Mouse (Mus musculus) stomach, embryonic 14.5 days (tissue): ENCODE results near the gene Kcnh5. TPM values are rescaled to one million over a fixed set of nuclear protein-coding genes. Genes with fewer than 3 reads are reported as not detected.

ENCODE experiments used
- ATAC-seq: fragments of 200-750 bp; cut with Nextera tagmentation; 2 replicates; pipeline ENCODE4 v1.8.0; 2017; ENCODE audit warnings: low read depth, moderate TSS enrichment; ENCODE audit not compliant: insufficient number of reproducible peaks, insufficient read depth, low FRiP score
- H3K27ac ChIP-seq: fragments of 300-500 bp; sonication (generic); 2 replicates; pipeline ENCODE4 v1.5.1; 2014; ENCODE audit warnings: mild to moderate bottlenecking, low read length, moderate library complexity, mixed read lengths
- H3K27me3 ChIP-seq: fragments of 300-500 bp; sonication (generic); 2 replicates; pipeline ENCODE4 v1.6.1; 2014; ENCODE audit warnings: low read length, control low read depth, mixed read lengths; ENCODE audit not compliant: control insufficient read depth, insufficient read depth
- H3K36me3 ChIP-seq: fragments of 300-500 bp; sonication (generic); 2 replicates; pipeline ENCODE4 v1.6.1; 2014; ENCODE audit warnings: mild to moderate bottlenecking, control low read depth, low read length, moderate library complexity, mixed read lengths; ENCODE audit not compliant: control insufficient read depth, insufficient read depth
- H3K4me1 ChIP-seq: fragments of 300-500 bp; sonication (generic); 2 replicates; pipeline ENCODE4 v1.6.1; 2014; ENCODE audit warnings: low read length, control low read depth, mixed read lengths; ENCODE audit not compliant: control insufficient read depth, insufficient read depth
- H3K4me2 ChIP-seq: fragments of 300-500 bp; sonication (generic); replicated peaks from 2 replicates; pipeline ENCODE4 v1.6.1; 2014; ENCODE audit warnings: low read depth, low read length, control low read depth
- H3K4me3 ChIP-seq: fragments of 300-500 bp; sonication (generic); 2 replicates; pipeline ENCODE4 v1.5.1; 2014; ENCODE audit warnings: low read depth, low read length, control low read depth
- H3K9ac ChIP-seq: fragments of 300-500 bp; sonication (generic); replicated peaks from 2 replicates; pipeline ENCODE4 v1.6.1; 2014; ENCODE audit warnings: low read depth, mild to moderate bottlenecking, control low read depth, low read length, moderate library complexity, mixed read lengths
- H3K9me3 ChIP-seq: fragments of 300-500 bp; sonication (generic); 2 replicates; pipeline ENCODE4 v1.6.1; 2016; ENCODE audit warnings: low read depth, low read length, control low read depth; ENCODE audit not compliant: control insufficient read depth
- WGBS: fragments of 180-500 bp; shearing (Covaris S2); extraction: QIAGEN DNeasy Blood & Tissue Kit; methylation state at CpG from one replicate; pipeline ENCODE4 v1.1.7; 2014; 5-methylcytosine and 5-hydroxymethylcytosine counted together
- polyA plus RNA-seq: library from polyadenylated mRNA; unstranded; fragments of >200 nt; fragmentation: Nextera tagmentation; extraction: Ambion mirVana; gene quantifications from 2 replicates; pipeline ENCODE4 v1.2.1, GENCODE M21; 2014

Gene Kcnh5
- polyA plus RNA-seq, result 0.18 and 0.27 TPM in 2 replicates

GRCm38 (mm10) chr12:75176691-75177645 is at the start of gene Kcnh5:
Gene Kcnh5 (minus strand): TSS chr12:75177332.
- under 1% methylated on average over 38 of the region's 52 CpGs for WGBS
- H3K4me1 ChIP-seq, result peaks cover 7% of the 10 kb centered on the region; the same call in 1 of the 2 replicates
- H3K27me3 ChIP-seq, result peaks cover 24% of the 10 kb centered on the region
- H3K4me3 ChIP-seq, result peak within 1 kb of the TSS; percentile 33
- ATAC-seq, result peak; percentile 63
- no peaks in the 10 kb centered on the region for H3K9me3 ChIP-seq
- no peak within 1 kb of the TSS for H3K27ac ChIP-seq
- H3K4me2 ChIP-seq, result peak within 1 kb of the TSS; percentile 73
- no peak within 1 kb of the TSS for H3K9ac ChIP-seq
- H3K36me3 ChIP-seq, result no peaks in the 10 kb centered on the region

- no peaks in the 10 kb centered on the region for H3K27me3 ChIP-seq
- no peak overlapping the region for H3K4me3 ChIP-seq
- no peaks in the 10 kb centered on the region for H3K36me3 ChIP-seq
- ATAC-seq, result no peak
- WGBS, result 81% methylated on average over 1 of the region's 1 CpGs
- H3K9ac ChIP-seq, result no peak overlapping the region
- no peak overlapping the region for H3K27ac ChIP-seq
- no peak overlapping the region for H3K4me2 ChIP-seq
- H3K4me1 ChIP-seq, result no peaks in the 10 kb centered on the region
- no peaks in the 10 kb centered on the region for H3K9me3 ChIP-seq
Measured at GRCm38 (mm10) chr12:75223966-75224365, 46.8 kb upstream of the Kcnh5 start.

GRCm38 (mm10) chr12:75189413-75189812 is 12.3 kb upstream of the Kcnh5 start:
- Histone ChIP-seq H3K9ac (no peak overlapping the region), H3K9me3 (no peaks in the 10 kb centered on the region), H3K27me3 (no peaks in the 10 kb centered on the region), H3K4me1 (no peaks in the 10 kb centered on the region), H3K4me2 (no peak overlapping the region), H3K4me3 (no peak overlapping the region), H3K27ac (no peak overlapping the region), H3K36me3 (no peaks in the 10 kb centered on the region)
- 75% methylated on average over 2 of the region's 2 CpGs for WGBS
- ATAC-seq, result no peak

- Histone ChIP-seq H3K36me3 (no peaks in the 10 kb centered on the region), H3K9me3 (no peaks in the 10 kb centered on the region), H3K27me3 (peaks cover 7% of the 10 kb centered on the region; the same call in 1 of the 2 replicates), H3K4me1 (0 out of 2 replicates have a peak, but pooled peaks cover 4% of the 10 kb centered on the region), H3K27ac (no peak overlapping the region), H3K9ac (no peak overlapping the region), H3K4me3 (no peak overlapping the region), H3K4me2 (no peak overlapping the region)
- WGBS, result 70% methylated on average over 7 of the region's 7 CpGs
- no peak for ATAC-seq
Measured at GRCm38 (mm10) chr12:75182646-75183045, 5.5 kb upstream of the Kcnh5 start.

- ATAC-seq, result no peak
- no peak overlapping the region for H3K4me3 ChIP-seq
- no peak overlapping the region for H3K4me2 ChIP-seq
- H3K9me3 ChIP-seq, result no peaks in the 10 kb centered on the region
- H3K27ac ChIP-seq, result no peak overlapping the region
- no peaks in the 10 kb centered on the region for H3K36me3 ChIP-seq
- H3K9ac ChIP-seq, result no peak overlapping the region
- peaks cover 24% of the 10 kb centered on the region for H3K27me3 ChIP-seq
- WGBS, result 29% methylated on average over 8 of the region's 8 CpGs
- peaks cover 7% of the 10 kb centered on the region; the same call in 1 of the 2 replicates for H3K4me1 ChIP-seq
Measured at GRCm38 (mm10) chr12:75179491-75179890, 2.4 kb upstream of the Kcnh5 start.

GRCm38 (mm10) chr12:75177646-75178030 is 506 bp upstream of the Kcnh5 start:
- Histone ChIP-seq H3K36me3 (no peaks in the 10 kb centered on the region), H3K9ac (no peak overlapping the region), H3K4me3 (peak overlapping the region; percentile 33), H3K4me1 (peaks cover 7% of the 10 kb centered on the region; the same call in 1 of the 2 replicates), H3K9me3 (no peaks in the 10 kb centered on the region), H3K27ac (no peak overlapping the region), H3K4me2 (peak overlapping the region; percentile 73), H3K27me3 (peaks cover 24% of the 10 kb centered on the region)
- WGBS, result 4% methylated on average over 13 of the region's 13 CpGs
- no peak for ATAC-seq

- Histone ChIP-seq H3K36me3 (no peaks in the 10 kb centered on the region), H3K27ac (no peak overlapping the region), H3K4me3 (peak overlapping the region; percentile 33), H3K4me2 (peak overlapping the region; percentile 73), H3K27me3 (peaks cover 24% of the 10 kb centered on the region), H3K9ac (no peak overlapping the region), H3K9me3 (no peaks in the 10 kb centered on the region), H3K4me1 (peaks cover 7% of the 10 kb centered on the region; the same call in 1 of the 2 replicates)
- WGBS, result 5% methylated on average over 19 of the region's 19 CpGs
- ATAC-seq, result no peak
Measured at GRCm38 (mm10) chr12:75175931-75176565, 1.1 kb downstream of the Kcnh5 start.

GRCm38 (mm10) chr12:75170970-75171369 is 6.2 kb downstream of the Kcnh5 start:
- H3K4me3 ChIP-seq, result no peak overlapping the region
- no peak overlapping the region for H3K27ac ChIP-seq
- H3K4me2 ChIP-seq, result no peak overlapping the region
- peaks cover 6% of the 10 kb centered on the region for H3K27me3 ChIP-seq
- H3K36me3 ChIP-seq, result no peaks in the 10 kb centered on the region
- no peaks in the 10 kb centered on the region for H3K4me1 ChIP-seq
- H3K9me3 ChIP-seq, result no peaks in the 10 kb centered on the region
- no peak overlapping the region for H3K9ac ChIP-seq
- no peak for ATAC-seq
- WGBS, result 32% methylated on average over 2 of the region's 2 CpGs
